Mouse (Mus musculus): ENCODE measurements at regions not wholly inside any gene's neighbourhood (a gene's known extent, or its start where the extent isn't known, plus 50 kb on each side); places are given as distances from the start of the nearest gene placed in this dataset.

GRCm38 (mm10) chr17:9750046-9750445 is 80.5 kb upstream of the Pabpc6 start:
- H3K27ac ChIP-seq (ENCODE audit: insufficient read depth, low read depth): no peak overlapping the region
- H3K4me1 ChIP-seq (ENCODE audit: control insufficient read depth in 1 of 2, insufficient read depth in 2 of 2): no peaks in the 10 kb centered on the region
- DNase-seq (ENCODE audit: extremely low read depth): no peak
- H3K4me3 ChIP-seq (replicated peaks in 1 of 3; ENCODE audit: low read depth in 2 of 3, low read length in 2 of 3, poor library complexity in 1 of 3): no peak overlapping the region
- H3K9ac ChIP-seq (ENCODE audit: insufficient read depth, low read depth): no peak overlapping the region
- no peaks in the 10 kb centered on the region for H3K27me3 ChIP-seq (replicated peaks)
- in situ Hi-C loops (cut with MboI; ENCODE audit: low pct_ligation_motif_present, low pct_unique_long_range_greater_than_20kb, low sequenced_read_pairs) (no loop called here), dilution Hi-C loops (cut with MboI; ENCODE audit: extremely low pct_ligation_motif_present, extremely low pct_unique_long_range_greater_than_20kb, low sequenced_read_pairs) (no loop called here)
- H3K36me3 ChIP-seq (replicated peaks in 1 of 2; ENCODE audit: control insufficient read depth in 1 of 2, insufficient read depth in 1 of 2, low read length in 1 of 2): no peaks in the 10 kb centered on the region
- no peak overlapping the region for H3K4me2 ChIP-seq (ENCODE audit: insufficient read depth, low read depth, poor library complexity, severe bottlenecking)
- TF ChIP-seq MEF2A (IDR thresholded peaks at IDR 0.05; ENCODE audit: borderline replicate concordance, low read depth, low read length): no peak
- TF ChIP-seq JUN (IDR thresholded peaks at IDR 0.05; ENCODE audit: insufficient read depth, low read depth, low read length): no peak
- TF ChIP-seq USF2 (conservative IDR thresholded peaks at IDR 0.05; ENCODE audit: low read depth, low read length): no peak
- TF ChIP-seq GABPA (IDR thresholded peaks at IDR 0.05; ENCODE audit: insufficient replicate concordance, low read depth, low read length): no peak
- no peak for TF ChIP-seq CHD1 (IDR thresholded peaks at IDR 0.05; ENCODE audit: low read depth, low read length)
- no peak for TF ChIP-seq POLR2A (IDR thresholded peaks at IDR 0.05; ENCODE audit: low read depth, low read length)
- no peak for TF ChIP-seq MAZ (IDR thresholded peaks at IDR 0.05; ENCODE audit: low read depth, low read length)
- TF ChIP-seq E2F4 (IDR thresholded peaks at IDR 0.05; ENCODE audit: insufficient replicate concordance, low read depth, low read length): no peak
- no peak for TF ChIP-seq HCFC1 (IDR thresholded peaks at IDR 0.05; ENCODE audit: low read depth, low read length)
- no peak for TF ChIP-seq ELF1 (IDR thresholded peaks at IDR 0.05; ENCODE audit: low read depth, low read length)
- TF ChIP-seq ZNF384 (IDR thresholded peaks at IDR 0.05; ENCODE audit: low read depth, low read length): no peak
- H3K9me3 ChIP-seq (replicated peaks; ENCODE audit: low read length): no peaks in the 10 kb centered on the region
- H3K79me2 ChIP-seq (replicated peaks; ENCODE audit: control insufficient read depth, extremely low read depth, insufficient read depth, poor library complexity, severe bottlenecking): no peaks in the 10 kb centered on the region

- H3K9ac ChIP-seq (ENCODE audit: insufficient read depth, low read depth): no peak overlapping the region
- no peak overlapping the region for H3K4me3 ChIP-seq (replicated peaks in 1 of 3; ENCODE audit: low read depth in 2 of 3, low read length in 2 of 3, poor library complexity in 1 of 3)
- no peak for DNase-seq (ENCODE audit: extremely low read depth)
- in situ Hi-C loops (cut with MboI; ENCODE audit: low pct_ligation_motif_present, low pct_unique_long_range_greater_than_20kb, low sequenced_read_pairs) (no loop called here), dilution Hi-C loops (cut with MboI; ENCODE audit: extremely low pct_ligation_motif_present, extremely low pct_unique_long_range_greater_than_20kb, low sequenced_read_pairs) (no loop called here)
- no peak for TF ChIP-seq TCF12 (IDR thresholded peaks at IDR 0.05; ENCODE audit: low read depth, low read length)
- TF ChIP-seq POLR2A (IDR thresholded peaks at IDR 0.05; ENCODE audit: low read depth, low read length): no peak
- TF ChIP-seq NRF1 (IDR thresholded peaks at IDR 0.05; ENCODE audit: low read depth, low read length): no peak
- TF ChIP-seq CTCF (conservative IDR thresholded peaks at IDR 0.05 in 1 of 2, IDR thresholded peaks at IDR 0.05 in 1 of 2; ENCODE audit: low read depth in 2 of 2, low read length in 2 of 2): no peak
- no peak for TF ChIP-seq MAZ (IDR thresholded peaks at IDR 0.05; ENCODE audit: low read depth, low read length)
- TF ChIP-seq JUN (IDR thresholded peaks at IDR 0.05; ENCODE audit: insufficient read depth, low read depth, low read length): no peak
- no peak for TF ChIP-seq SMC3 (IDR thresholded peaks at IDR 0.05; ENCODE audit: low read depth, low read length)
- TF ChIP-seq CHD1 (IDR thresholded peaks at IDR 0.05; ENCODE audit: low read depth, low read length): no peak
- no peak for TF ChIP-seq MEF2A (IDR thresholded peaks at IDR 0.05; ENCODE audit: borderline replicate concordance, low read depth, low read length)
- TF ChIP-seq MAX (IDR thresholded peaks at IDR 0.05; ENCODE audit: low read length): no peak
- no peak for TF ChIP-seq KAT2A (IDR thresholded peaks at IDR 0.05; ENCODE audit: insufficient replicate concordance, low read length)
- H3K4me2 ChIP-seq (ENCODE audit: insufficient read depth, low read depth, poor library complexity, severe bottlenecking): no peak overlapping the region
- no peaks in the 10 kb centered on the region for H3K36me3 ChIP-seq (replicated peaks in 1 of 2; ENCODE audit: control insufficient read depth in 1 of 2, insufficient read depth in 1 of 2, low read length in 1 of 2)
- no peak overlapping the region for H3K27ac ChIP-seq (ENCODE audit: insufficient read depth, low read depth)
- H3K79me2 ChIP-seq (replicated peaks; ENCODE audit: control insufficient read depth, extremely low read depth, insufficient read depth, poor library complexity, severe bottlenecking): no peaks in the 10 kb centered on the region
- no peaks in the 10 kb centered on the region for H3K9me3 ChIP-seq (replicated peaks; ENCODE audit: low read length)
- no peaks in the 10 kb centered on the region for H3K27me3 ChIP-seq (replicated peaks)
- H3K4me1 ChIP-seq (ENCODE audit: control insufficient read depth in 1 of 2, insufficient read depth in 2 of 2): no peaks in the 10 kb centered on the region
These were observed 79.8 kb upstream of the Pabpc6 start for GRCm38 (mm10) chr17:9749301-9749700.
